Mouse (Mus musculus) bone marrow macrophage, adult 2 months (primary cell): ENCODE measurements around the gene Agtpbp1.

Experiments used
- CTCF ChIP-seq: IDR thresholded peaks from 2 replicates; pipeline ENCODE4 v1.5.1; 2012; ENCODE audit warnings: low read depth, mild to moderate bottlenecking, low read length, moderate library complexity
- POLR2A ChIP-seq: IDR thresholded peaks from 2 replicates; pipeline ENCODE4 v1.6.1; 2012; ENCODE audit warnings: mild to moderate bottlenecking, low read depth, low read length, borderline replicate concordance

GRCm38 (mm10) chr13:59610437-59610836, 25.4 kb upstream of the Agtpbp1 start:
- no peak for TF ChIP-seq POLR2A
- TF ChIP-seq CTCF: no peak
